Mouse (Mus musculus) layer of hippocampus, adult 8-10 months (tissue): ENCODE data around the gene Acot2. TPM values are rescaled to one million over a fixed set of nuclear protein-coding genes. Genes with fewer than 3 reads are reported as not detected.
"Not testable (repeated sequence)": the region's sequence is repeated elsewhere in the genome, so short reads cannot be mapped to it uniquely, and the experiment has no call there.

Experiments used
- DNase-seq, 2 experiments: peaks; one replicate each; pipeline ENCODE4 v3.0.0; 2022; ENCODE audit warnings: low spot score in 2 of 2
- total RNA-seq, 4 experiments: library from RNA; stranded (reverse); gene quantifications; 2 replicates each; pipeline ENCODE4 v1.2.4; 2022

Gene Acot2
- total RNA-seq, 4 experiments from 2014 or later, result 13.3 to 15.7 (median 14.6) TPM

- DNase-seq, result no peak
These were observed 9.6 kb downstream of the Acot2 start for GRCm38 (mm10) chr12:83997221-83997620.

GRCm38 (mm10) chr12:83998341-83999107, 10.9 kb downstream of the Acot2 start:
- peak; percentile 20 to 28 for DNase-seq

- DNase-seq, result not testable (repeated sequence)
These were observed 11.6 kb downstream of the Acot2 start for GRCm38 (mm10) chr12:83999237-83999636.

- no peak for DNase-seq
These were observed 12.8 kb downstream of the Acot2 start for GRCm38 (mm10) chr12:84000418-84000817.

- no peak for DNase-seq
These were observed 16.2 kb downstream of the Acot2 start for GRCm38 (mm10) chr12:84003866-84004265.

- DNase-seq, result no peak
These were observed 20.6 kb downstream of the Acot2 start for GRCm38 (mm10) chr12:84008251-84008650.

GRCm38 (mm10) chr12:84008729-84009128, 21.1 kb downstream of the Acot2 start:
- DNase-seq, result no peak

- DNase-seq, result peak; percentile 58 to 63
These were observed 21.7 kb downstream of the Acot2 start, which contains the start of gene Acot1 for GRCm38 (mm10) chr12:84009171-84009965. Acot1 (plus strand) TSS chr12:84009490.

- DNase-seq, result no peak
These were observed 22.5 kb downstream of the Acot2 start for GRCm38 (mm10) chr12:84010201-84010600.

GRCm38 (mm10) chr12:84011251-84012040, 23.8 kb downstream of the Acot2 start:
- peak; percentile 72 to 77 for DNase-seq

- DNase-seq, result no peak
These were observed 25.5 kb downstream of the Acot2 start for GRCm38 (mm10) chr12:84013130-84013529.

- DNase-seq, result peak; percentile 28
These were observed 26.0 kb downstream of the Acot2 start for GRCm38 (mm10) chr12:84013701-84014100.

- not testable (repeated sequence) for DNase-seq
These were observed 32.9 kb downstream of the Acot2 start for GRCm38 (mm10) chr12:84020528-84020927.

GRCm38 (mm10) chr12:84022266-84022665, 34.6 kb downstream of the Acot2 start:
- DNase-seq, result not testable (repeated sequence)

GRCm38 (mm10) chr12:84023052-84023745, 35.5 kb downstream of the Acot2 start:
- DNase-seq, result no peak

- no peak for DNase-seq
These were observed 38.2 kb downstream of the Acot2 start for GRCm38 (mm10) chr12:84025888-84026287.

- DNase-seq, result not testable (repeated sequence)
These were observed 40.7 kb downstream of the Acot2 start for GRCm38 (mm10) chr12:84028328-84028727.

GRCm38 (mm10) chr12:84029043-84029442, 41.4 kb downstream of the Acot2 start:
- DNase-seq, result not testable (repeated sequence)

- peak; percentile 68 to 82 for DNase-seq
These were observed 43.1 kb downstream of the Acot2 start for GRCm38 (mm10) chr12:84030659-84031332.

- DNase-seq, result no peak
These were observed 45.2 kb downstream of the Acot2 start for GRCm38 (mm10) chr12:84032854-84033253.
